Mouse (Mus musculus): Measurements from ENCODE around the gene Coro7. TPM values are rescaled to one million over a fixed set of nuclear protein-coding genes. Genes with fewer than 3 reads are reported as not detected.
"Not testable (repeated sequence)": the region's sequence is repeated elsewhere in the genome, so short reads cannot be mapped to it uniquely, and the experiment has no call there.

The Coro7 gene
- polyA plus RNA-seq, 1 experiment from 2014 or later: 7.0 TPM

GRCm38 (mm10) chr16:4592909-4593875, 86.4 kb downstream of the Coro7 start:
- Histone ChIP-seq H3K27me3 (peaks cover 64% of the 10 kb centered on the region), H3K9me3 (replicated peaks) (no peaks in the 10 kb centered on the region), H3K36me3 (no peaks in the 10 kb centered on the region), H3K4me3 (replicated peaks) (peak overlapping the region; percentile 63), H3K27ac (peak overlapping the region; percentile 47), H3K4me2 (peak overlapping the region; percentile 70), H3K9ac (peak overlapping the region; percentile 46; the same call in 1 of the 2 replicates), H3K4me1 (replicated peaks) (peaks cover 41% of the 10 kb centered on the region)
- 23% methylated on average over 32 of the region's 32 CpGs for WGBS (ENCODE audit: insufficient replicate concordance)
- ATAC-seq (ENCODE audit: low read depth) (peak; percentile 21; the same call in 1 of the 2 replicates), DNase-seq (no peak)

DNA sequence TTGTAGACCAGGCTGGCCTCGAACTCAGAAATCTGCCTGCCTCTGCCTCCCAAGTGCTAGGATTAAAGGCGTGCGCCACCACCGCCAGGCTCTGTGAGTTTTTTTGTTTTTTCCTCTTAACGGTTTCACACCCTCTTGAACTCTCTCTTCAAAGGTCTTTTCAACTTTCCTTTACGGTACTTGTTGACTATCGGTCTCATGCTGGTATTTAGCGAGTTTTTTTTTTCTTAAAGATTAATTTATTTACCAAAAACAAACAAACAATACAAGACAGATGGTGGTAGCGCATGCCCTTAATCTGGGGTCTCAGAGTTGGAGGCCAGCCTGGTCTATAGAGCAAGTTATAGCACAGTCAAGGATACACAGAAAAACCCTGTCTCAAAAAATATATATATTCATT, 89.3 kb downstream of the Coro7 start:
- Histone ChIP-seq H3K9ac (no peak overlapping the region), H3K4me3 (replicated peaks) (no peak overlapping the region), H3K4me2 (no peak overlapping the region), H3K4me1 (replicated peaks) (peaks cover 40% of the 10 kb centered on the region), H3K36me3 (no peaks in the 10 kb centered on the region), H3K9me3 (replicated peaks) (no peaks in the 10 kb centered on the region), H3K27me3 (peaks cover 36% of the 10 kb centered on the region), H3K27ac (no peak overlapping the region)
- DNase-seq: no peak
- 78% methylated on average over 9 of the region's 9 CpGs for WGBS (ENCODE audit: insufficient replicate concordance)
- ATAC-seq (ENCODE audit: low read depth): no peak

DNA sequence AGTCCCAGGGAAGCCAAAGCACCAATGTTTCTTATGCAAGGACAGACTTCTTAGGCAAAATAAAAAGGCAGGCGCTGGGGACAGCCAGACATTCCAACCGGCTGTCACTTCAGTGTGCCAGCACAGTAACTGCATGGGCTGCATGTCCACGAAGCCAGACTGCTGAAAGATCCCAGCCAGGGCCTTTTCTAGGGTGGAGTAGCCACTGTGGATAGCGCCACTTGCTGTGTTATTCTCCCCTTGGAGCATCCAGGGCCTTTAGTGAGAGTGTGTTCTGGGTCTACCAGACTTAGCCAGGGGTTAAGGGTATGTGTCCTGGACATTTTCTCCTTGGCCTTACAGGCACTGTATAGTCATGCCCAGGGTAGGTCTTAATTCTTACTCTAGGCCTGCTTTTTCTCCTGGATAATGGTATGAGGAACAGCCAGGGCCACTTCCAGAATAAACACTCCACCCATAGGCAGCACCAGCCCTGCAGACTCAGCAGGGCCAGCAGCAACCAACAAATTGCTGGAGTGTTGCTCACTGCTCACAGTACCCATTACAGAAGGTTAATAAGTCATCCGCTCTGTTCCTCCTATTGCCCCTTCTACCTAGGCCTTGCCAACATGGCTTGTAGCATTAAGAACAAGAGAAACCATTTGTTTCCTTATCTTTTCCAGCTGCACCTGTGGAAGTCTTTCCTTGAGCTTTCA, 91.9 kb downstream of the Coro7 start:
- Histone ChIP-seq H3K36me3 (no peaks in the 10 kb centered on the region), H3K27ac (peak overlapping the region; percentile 84), H3K4me1 (replicated peaks) (peaks cover 47% of the 10 kb centered on the region), H3K4me2 (peak overlapping the region; percentile 88), H3K9me3 (replicated peaks) (no peaks in the 10 kb centered on the region), H3K4me3 (replicated peaks) (no peak overlapping the region), H3K9ac (peak overlapping the region; percentile 74; the same call in 1 of the 2 replicates), H3K27me3 (peaks cover 10% of the 10 kb centered on the region)
- ATAC-seq (ENCODE audit: low read depth) (no peak), DNase-seq (no peak)
- 67% methylated on average over 5 of the region's 5 CpGs for WGBS (ENCODE audit: insufficient replicate concordance)

DNA sequence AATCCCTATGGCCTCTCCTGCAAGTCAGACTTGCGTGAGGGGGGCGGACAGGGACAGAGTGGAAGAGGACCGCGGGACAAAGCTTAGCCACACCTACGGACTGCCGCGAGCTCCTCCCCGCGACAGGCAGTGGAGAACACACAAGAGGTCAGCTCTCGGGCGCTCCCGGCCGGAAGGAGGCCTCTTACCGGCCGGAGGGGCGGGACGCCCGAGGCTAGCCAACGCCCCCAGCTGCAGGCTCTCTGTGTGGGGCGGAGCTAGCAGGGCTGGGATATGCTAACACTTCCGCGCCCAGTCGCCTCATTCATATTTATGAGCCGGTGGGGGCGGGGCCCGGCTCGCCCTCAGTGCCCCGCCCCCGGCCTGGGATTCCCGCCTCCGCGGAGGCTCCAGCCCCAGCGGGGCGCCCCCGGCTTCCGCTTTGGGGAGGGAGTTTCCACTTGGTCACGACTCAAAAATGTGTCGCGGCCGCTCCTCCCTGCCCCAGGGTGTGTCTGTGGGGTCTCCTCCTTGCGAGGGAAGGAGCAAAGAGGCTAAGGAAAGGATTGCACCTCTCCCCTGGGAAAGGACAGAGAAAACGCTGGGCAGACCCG, 93.0 kb downstream of the Coro7 start:
- H3K4me2 ChIP-seq: peak overlapping the region; percentile 88
- under 1% methylated on average over 43 of the region's 43 CpGs for WGBS (ENCODE audit: insufficient replicate concordance)

DNA sequence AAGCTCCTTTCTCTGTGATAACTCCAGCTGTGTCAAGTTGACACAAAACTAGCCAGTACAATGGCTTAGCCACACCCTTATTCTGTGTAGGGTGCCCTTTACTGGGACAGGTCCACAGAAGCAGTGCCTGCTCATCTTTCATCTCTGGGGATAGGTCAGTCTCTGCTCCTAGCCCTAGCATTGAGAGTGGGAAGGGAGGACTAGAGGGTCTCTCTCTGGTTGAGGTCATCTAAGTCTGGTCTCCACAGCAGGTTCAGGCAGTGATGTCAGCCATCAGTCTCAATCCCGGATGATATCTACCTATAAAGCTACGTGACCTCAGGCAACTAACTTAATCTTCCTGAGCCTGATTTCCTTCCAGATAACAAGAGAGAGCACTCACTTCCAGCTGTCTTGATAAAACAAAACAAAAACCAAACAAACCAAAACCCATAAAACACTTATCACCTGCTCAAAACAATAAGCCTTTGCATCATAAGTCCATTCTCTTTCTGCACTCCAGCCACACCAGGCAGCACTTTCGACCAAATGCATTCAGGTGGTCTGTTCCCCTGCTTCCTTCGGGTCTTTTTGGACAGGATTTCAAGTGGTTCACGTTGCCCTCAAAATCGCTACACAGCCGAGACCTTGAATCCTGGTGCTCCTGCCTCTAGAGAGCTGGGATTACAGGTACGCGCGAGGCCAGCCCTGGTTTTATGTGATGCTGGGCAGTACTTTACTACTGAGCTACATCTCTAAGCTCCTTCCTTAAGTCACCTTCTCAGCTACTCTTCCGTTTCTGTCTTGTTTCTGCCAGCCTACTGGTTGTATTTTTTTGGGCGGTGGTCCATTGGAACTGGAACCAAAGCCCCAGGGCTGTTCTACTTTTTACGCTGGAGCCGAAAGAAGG, 93.7 kb downstream of the Coro7 start:
- peak; percentile 12 for ATAC-seq (ENCODE audit: low read depth)
- no peaks in the 10 kb centered on the region for H3K36me3 ChIP-seq
- 4% methylated on average over 14 of the region's 14 CpGs for WGBS (ENCODE audit: insufficient replicate concordance)

More for the DNA sequence above, 93.0 kb downstream of the Coro7 start:
- Histone ChIP-seq H3K27me3 (no peaks in the 10 kb centered on the region), H3K4me3 (replicated peaks) (peak overlapping the region; percentile 65), H3K36me3 (no peaks in the 10 kb centered on the region), H3K9ac (peak overlapping the region; percentile 74), H3K4me1 (replicated peaks) (peaks cover 47% of the 10 kb centered on the region), H3K27ac (peak overlapping the region; percentile 84), H3K9me3 (replicated peaks) (no peaks in the 10 kb centered on the region)
- ATAC-seq (ENCODE audit: low read depth): peak; percentile 99
- DNase-seq: peak; percentile 98

DNA sequence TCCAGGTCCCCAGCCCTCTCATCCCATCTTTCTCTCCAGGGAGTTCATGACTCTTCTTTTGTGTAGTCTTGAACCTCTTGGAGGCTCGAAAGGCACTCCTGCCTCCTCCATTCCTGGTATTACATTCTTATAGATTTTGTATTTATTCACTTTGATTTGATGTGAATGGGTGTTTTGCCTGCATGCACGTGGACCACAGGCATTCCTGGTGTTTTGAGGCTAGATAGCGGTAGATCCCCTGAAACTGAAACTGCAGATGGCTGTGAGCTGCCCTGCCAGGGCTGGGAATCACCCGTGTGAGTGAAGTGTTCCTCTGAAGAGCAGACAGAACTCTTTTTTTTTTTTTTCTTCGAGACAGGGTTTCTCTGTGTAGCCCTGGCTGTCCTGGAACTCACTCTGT, 95.1 kb downstream of the Coro7 start:
- Histone ChIP-seq H3K9ac (no peak overlapping the region; the same call in 1 of the 2 replicates), H3K27ac (no peak overlapping the region), H3K27me3 (no peaks in the 10 kb centered on the region), H3K4me2 (no peak overlapping the region), H3K4me1 (replicated peaks) (peaks cover 47% of the 10 kb centered on the region), H3K36me3 (no peaks in the 10 kb centered on the region), H3K4me3 (replicated peaks) (no peak overlapping the region), H3K9me3 (replicated peaks) (no peaks in the 10 kb centered on the region)
- WGBS (ENCODE audit: insufficient replicate concordance): 39% methylated on average over 5 of the region's 5 CpGs
- ATAC-seq (ENCODE audit: low read depth): no peak
- no peak for DNase-seq

More for the DNA sequence above, 93.7 kb downstream of the Coro7 start:
- Histone ChIP-seq H3K4me1 (replicated peaks) (peaks cover 47% of the 10 kb centered on the region), H3K4me2 (peak overlapping the region; percentile 88), H3K9me3 (replicated peaks) (no peaks in the 10 kb centered on the region), H3K27ac (peak overlapping the region; percentile 84), H3K4me3 (replicated peaks) (peak overlapping the region; percentile 65), H3K27me3 (no peaks in the 10 kb centered on the region), H3K9ac (peak overlapping the region; percentile 68)
- no peak for DNase-seq

DNA sequence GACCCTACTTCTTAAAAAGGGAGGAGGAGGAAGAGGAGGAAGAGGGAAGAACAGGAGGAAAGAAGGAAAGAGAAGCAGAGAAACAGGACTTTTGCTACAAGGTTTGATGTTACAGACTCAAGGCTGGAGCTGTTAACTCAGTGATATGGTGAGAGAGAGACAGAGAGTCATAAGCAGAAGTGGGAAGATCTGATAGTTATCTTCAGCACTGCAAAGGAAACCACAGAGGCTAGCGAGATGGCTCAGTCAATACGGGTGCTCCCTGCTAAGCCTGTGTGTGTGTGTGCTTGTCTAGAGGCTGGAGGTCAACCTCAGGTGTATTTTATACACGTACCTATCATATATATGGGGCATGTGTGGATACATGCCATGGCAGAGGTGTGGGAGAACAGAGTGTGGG, 95.8 kb downstream of the Coro7 start:
- H3K27me3 ChIP-seq: no peaks in the 10 kb centered on the region
- H3K27ac ChIP-seq: no peak overlapping the region
- H3K4me3 ChIP-seq (replicated peaks): no peak overlapping the region
- no peak overlapping the region for H3K4me2 ChIP-seq
- no peak overlapping the region for H3K9ac ChIP-seq
- peaks cover 50% of the 10 kb centered on the region for H3K4me1 ChIP-seq (replicated peaks)
- DNase-seq (no peak), ATAC-seq (ENCODE audit: low read depth) (no peak)
- WGBS (ENCODE audit: insufficient replicate concordance): 8% methylated on average over 3 of the region's 3 CpGs
- H3K36me3 ChIP-seq: no peaks in the 10 kb centered on the region
- H3K9me3 ChIP-seq (replicated peaks): no peaks in the 10 kb centered on the region

- ATAC-seq (ENCODE audit: low read depth); H3K36me3 ChIP-seq; H3K4me3 ChIP-seq (replicated peaks); H3K27me3 ChIP-seq; H3K9ac ChIP-seq; DNase-seq; H3K9me3 ChIP-seq (replicated peaks); H3K4me2 ChIP-seq; H3K27ac ChIP-seq: not testable (repeated sequence)
- peaks cover 27% of the 10 kb centered on the region for H3K4me1 ChIP-seq (replicated peaks)
- 70% methylated on average over 4 of the region's 4 CpGs for WGBS (ENCODE audit: insufficient replicate concordance)
Observed at GRCm38 (mm10) chr16:4581179-4581578, 98.4 kb downstream of the Coro7 start.

GRCm38 (mm10) chr16:4578630-4579029, 100.9 kb downstream of the Coro7 start:
- Histone ChIP-seq H3K27me3 (no peaks in the 10 kb centered on the region), H3K4me1 (replicated peaks) (peaks cover 10% of the 10 kb centered on the region), H3K36me3 (no peaks in the 10 kb centered on the region), H3K9ac (no peak overlapping the region), H3K4me3 (replicated peaks) (no peak overlapping the region), H3K9me3 (replicated peaks) (no peaks in the 10 kb centered on the region), H3K4me2 (no peak overlapping the region), H3K27ac (no peak overlapping the region)
- ATAC-seq (ENCODE audit: low read depth) (no peak), DNase-seq (no peak)
- 23% methylated on average over 7 of the region's 7 CpGs for WGBS (ENCODE audit: insufficient replicate concordance)

DNA sequence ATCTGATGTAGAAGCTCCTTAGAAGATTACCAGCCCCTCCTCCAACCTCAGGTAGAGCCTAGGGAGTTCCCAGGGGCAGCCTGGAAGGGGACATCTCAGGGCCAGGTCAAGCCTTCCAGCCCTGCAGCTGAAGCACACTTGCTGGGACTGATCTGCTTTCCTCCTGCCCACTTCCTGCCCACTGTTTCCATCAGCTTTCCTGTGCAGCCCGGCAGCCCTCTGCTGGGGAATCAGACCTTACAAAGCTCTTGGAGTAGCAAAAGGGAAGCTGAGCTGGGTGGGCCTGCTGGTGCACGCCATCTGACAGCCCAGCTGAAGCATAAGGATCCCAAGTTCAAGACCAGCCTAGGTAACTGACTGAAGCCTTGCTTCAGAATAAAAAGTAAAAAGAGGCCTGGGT, 102.7 kb downstream of the Coro7 start:
- ATAC-seq (ENCODE audit: low read depth): no peak
- Histone ChIP-seq H3K36me3 (no peaks in the 10 kb centered on the region), H3K4me3 (replicated peaks) (no peak overlapping the region), H3K4me2 (no peak overlapping the region), H3K27ac (no peak overlapping the region), H3K4me1 (replicated peaks) (0 out of 2 replicates have a peak, but pooled peaks cover 4% of the 10 kb centered on the region), H3K9ac (no peak overlapping the region), H3K9me3 (replicated peaks) (no peaks in the 10 kb centered on the region), H3K27me3 (0 out of 2 replicates have a peak, but pooled peaks cover 5% of the 10 kb centered on the region)
- WGBS (ENCODE audit: insufficient replicate concordance): 35% methylated on average over 2 of the region's 2 CpGs
- DNase-seq: no peak

All from liver, embryonic 13.5 days (tissue).